Mouse (Mus musculus) midbrain, embryonic 14.5 days (tissue): ENCODE results near the gene Btbd19. TPM values are rescaled to one million over a fixed set of nuclear protein-coding genes. Genes with fewer than 3 reads are reported as not detected.

ENCODE experiments used
- ATAC-seq: fragments of 200-750 bp; cut with Nextera tagmentation; 2 replicates; pipeline ENCODE4 v1.8.0; 2017; ENCODE audit warnings: moderate number of reproducible peaks, moderate library complexity; ENCODE audit not compliant: low FRiP score, low TSS enrichment
- DNase-seq: peaks from one replicate; pipeline ENCODE4 v3.0.0-alpha.2; 2015
- H3K27ac ChIP-seq: fragments of 300-500 bp; sonication (generic); replicated peaks from 2 replicates; pipeline ENCODE4 v1.5.1; 2014; ENCODE audit warnings: mild to moderate bottlenecking, low read depth, low read length, moderate library complexity
- H3K27me3 ChIP-seq: fragments of 300-500 bp; sonication (generic); 2 replicates; pipeline ENCODE4 v1.6.1; 2014; ENCODE audit warnings: low read length, control low read depth, mixed read lengths; ENCODE audit not compliant: control insufficient read depth, insufficient read depth
- H3K36me3 ChIP-seq: fragments of 300-500 bp; sonication (generic); 2 replicates; pipeline ENCODE4 v1.6.1; 2014; ENCODE audit warnings: low read length, control low read depth; ENCODE audit not compliant: control insufficient read depth, insufficient read depth
- H3K4me1 ChIP-seq: fragments of 300-500 bp; sonication (generic); 2 replicates; pipeline ENCODE4 v1.6.1; 2014; ENCODE audit warnings: mild to moderate bottlenecking, antibody characterized with exemption, low read length, control low read depth; ENCODE audit not compliant: control insufficient read depth, insufficient read depth
- H3K4me2 ChIP-seq: fragments of 300-500 bp; sonication (generic); 2 replicates; pipeline ENCODE4 v1.6.1; 2014; ENCODE audit warnings: mild to moderate bottlenecking, low read length, moderate library complexity
- H3K4me3 ChIP-seq: fragments of 300-500 bp; sonication (generic); replicated peaks from 2 replicates; pipeline ENCODE4 v1.5.1; 2014; ENCODE audit warnings: low read depth, low read length
- H3K9ac ChIP-seq: fragments of 300-500 bp; sonication (generic); replicated peaks from 2 replicates; pipeline ENCODE4 v1.6.1; 2014; ENCODE audit warnings: mild to moderate bottlenecking, low read length, moderate library complexity
- H3K9me3 ChIP-seq: fragments of 300-500 bp; sonication (generic); 2 replicates; pipeline ENCODE4 v1.6.1; 2016; ENCODE audit warnings: low read length, control low read depth, mixed read lengths; ENCODE audit not compliant: control insufficient read depth
- WGBS: fragments of 180-500 bp; shearing (Covaris S2); extraction: QIAGEN DNeasy Blood & Tissue Kit; methylation state at CpG from one replicate; pipeline ENCODE4 v1.1.7; 2014; 5-methylcytosine and 5-hydroxymethylcytosine counted together
- polyA plus RNA-seq: library from polyadenylated mRNA; unstranded; fragments of >200 nt; fragmentation: Nextera tagmentation; extraction: Ambion mirVana; gene quantifications from 2 replicates; pipeline ENCODE4 v1.2.1, GENCODE M21; 2014

The Btbd19 gene
- 3.2 and 3.4 TPM in 2 replicates for polyA plus RNA-seq

DNA sequence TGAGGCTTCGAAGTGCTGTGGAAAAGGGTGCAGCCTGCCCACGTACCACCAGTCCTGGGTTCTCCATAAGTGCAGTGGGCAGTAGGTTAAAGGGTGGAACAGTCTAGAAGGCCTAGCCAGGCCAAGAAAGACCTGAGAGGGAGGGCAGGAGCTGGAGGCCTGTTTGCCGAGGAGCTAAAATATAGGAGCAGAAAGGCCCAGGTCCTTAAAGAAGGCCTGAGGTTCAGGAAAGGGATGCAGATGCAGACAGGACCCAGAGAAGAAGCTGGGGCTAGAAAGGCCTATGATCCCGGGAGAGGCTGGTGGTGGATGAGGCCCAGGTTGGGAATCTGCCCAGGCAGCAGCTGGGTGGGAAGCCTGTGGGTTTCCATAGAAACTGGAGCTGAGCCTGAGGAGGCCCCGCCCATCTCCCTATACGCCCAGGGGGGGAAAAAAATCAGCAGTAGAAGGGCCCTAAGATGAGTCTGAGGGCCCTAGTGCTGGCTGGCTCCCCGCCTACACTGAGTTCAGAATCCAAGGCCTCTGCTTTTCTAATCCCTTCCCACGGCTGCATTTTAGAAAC is at the start of gene Btbd19:
Gene Btbd19 (minus strand): TSS at position 378 of the 562 bp plus-strand sequence.
- no peak within 1 kb of the TSS for H3K4me2 ChIP-seq
- WGBS = 22% methylated on average over 8 of the region's 8 CpGs
- H3K4me1 ChIP-seq = peaks cover 15% of the 10 kb centered on the region
- H3K27me3 ChIP-seq = no peaks in the 10 kb centered on the region
- DNase-seq = peak; percentile 77
- no peaks in the 10 kb centered on the region for H3K9me3 ChIP-seq
- H3K4me3 ChIP-seq = no peak within 1 kb of the TSS
- peak within 1 kb of the TSS; percentile 56 for H3K27ac ChIP-seq
- ATAC-seq = peak; percentile 24; the same call in 1 of the 2 replicates
- peak within 1 kb of the TSS; percentile 2; the same call in 1 of the 2 replicates for H3K9ac ChIP-seq
- H3K36me3 ChIP-seq = peaks cover 22% of the 10 kb centered on the region

DNA sequence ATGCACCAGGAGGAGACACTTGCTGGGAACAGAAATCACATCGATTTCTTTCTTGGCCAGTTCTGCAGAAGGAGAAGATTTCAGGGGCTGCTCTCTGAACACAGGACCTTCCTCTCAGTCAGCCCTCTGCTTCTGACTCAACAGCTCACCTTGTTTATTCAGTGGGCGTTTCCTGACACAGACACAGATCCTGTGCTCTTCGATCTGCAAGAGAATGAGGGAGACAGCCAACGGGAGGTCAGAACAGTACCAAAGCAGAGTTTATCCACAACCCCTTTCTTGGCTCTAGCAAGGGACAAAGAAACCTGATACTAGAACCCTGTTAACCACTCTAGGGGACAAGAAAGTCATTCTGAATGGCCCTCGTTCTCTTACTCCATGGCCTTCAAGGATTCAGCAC is 44.4 kb upstream of the Btbd19 start:
- Histone ChIP-seq H3K4me2 (no peak overlapping the region), H3K36me3 (peaks cover 31% of the 10 kb centered on the region), H3K4me1 (no peaks in the 10 kb centered on the region), H3K9ac (no peak overlapping the region), H3K4me3 (no peak overlapping the region), H3K27me3 (no peaks in the 10 kb centered on the region), H3K9me3 (no peaks in the 10 kb centered on the region), H3K27ac (no peak overlapping the region)
- ATAC-seq (no peak), DNase-seq (no peak)
- WGBS = 94% methylated on average over 5 of the region's 5 CpGs

DNA sequence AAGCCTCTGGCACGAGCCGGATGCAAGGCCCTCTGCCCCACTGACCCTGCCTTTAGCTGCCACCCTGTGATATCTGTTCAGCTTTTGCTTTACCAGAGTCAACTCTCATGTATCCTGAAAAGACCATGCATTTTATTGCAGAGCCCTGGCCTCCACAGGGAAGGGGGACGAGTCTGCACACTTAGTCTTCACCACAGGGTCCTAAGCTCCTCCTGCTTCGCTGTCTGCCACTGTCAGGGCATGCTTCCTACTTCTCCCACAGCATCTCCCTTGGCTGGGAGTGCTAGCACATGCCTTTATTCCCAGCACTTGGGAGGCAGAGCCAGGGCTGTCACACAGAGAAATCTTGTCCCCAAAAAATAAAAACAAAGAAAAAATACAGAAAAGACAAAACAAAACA is 35.7 kb upstream of the Btbd19 start:
- peak; percentile 34 for DNase-seq
- Histone ChIP-seq H3K4me3 (no peak overlapping the region), H3K4me1 (no peaks in the 10 kb centered on the region), H3K9ac (no peak overlapping the region; the same call in 1 of the 2 replicates), H3K4me2 (no peak overlapping the region), H3K36me3 (0 out of 2 replicates have a peak, but pooled peaks cover 12% of the 10 kb centered on the region), H3K27me3 (no peaks in the 10 kb centered on the region), H3K27ac (no peak overlapping the region), H3K9me3 (no peaks in the 10 kb centered on the region)
- WGBS = 75% methylated on average over 4 of the region's 4 CpGs
- no peak for ATAC-seq

DNA sequence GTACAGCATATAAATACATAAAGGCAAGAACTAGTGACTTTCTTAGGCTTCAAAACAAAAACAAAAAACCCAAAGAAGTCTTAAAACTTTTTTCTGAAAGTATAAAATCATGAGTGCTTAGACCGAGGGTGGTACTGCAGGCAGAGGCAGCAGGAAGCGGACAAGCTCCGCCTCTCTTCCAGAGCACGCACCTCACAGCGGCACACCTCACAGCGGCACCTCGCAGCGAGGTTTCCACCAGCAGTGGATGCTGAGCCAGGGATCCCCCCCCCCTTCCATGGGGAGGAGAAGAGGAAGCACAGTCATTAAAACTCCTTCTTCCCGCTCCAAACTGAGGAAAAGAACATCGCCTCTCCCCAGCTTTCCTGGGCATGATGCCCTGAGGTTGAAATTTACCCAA is 34.1 kb upstream of the Btbd19 start:
- Histone ChIP-seq H3K27me3 (no peaks in the 10 kb centered on the region), H3K27ac (no peak overlapping the region), H3K9ac (no peak overlapping the region), H3K4me3 (no peak overlapping the region), H3K4me1 (0 out of 2 replicates have a peak, but pooled peaks cover 4% of the 10 kb centered on the region), H3K4me2 (no peak overlapping the region), H3K9me3 (no peaks in the 10 kb centered on the region), H3K36me3 (peaks cover 8% of the 10 kb centered on the region; the same call in 1 of the 2 replicates)
- no peak for DNase-seq
- WGBS = 89% methylated on average over 10 of the region's 10 CpGs
- no peak for ATAC-seq

DNA sequence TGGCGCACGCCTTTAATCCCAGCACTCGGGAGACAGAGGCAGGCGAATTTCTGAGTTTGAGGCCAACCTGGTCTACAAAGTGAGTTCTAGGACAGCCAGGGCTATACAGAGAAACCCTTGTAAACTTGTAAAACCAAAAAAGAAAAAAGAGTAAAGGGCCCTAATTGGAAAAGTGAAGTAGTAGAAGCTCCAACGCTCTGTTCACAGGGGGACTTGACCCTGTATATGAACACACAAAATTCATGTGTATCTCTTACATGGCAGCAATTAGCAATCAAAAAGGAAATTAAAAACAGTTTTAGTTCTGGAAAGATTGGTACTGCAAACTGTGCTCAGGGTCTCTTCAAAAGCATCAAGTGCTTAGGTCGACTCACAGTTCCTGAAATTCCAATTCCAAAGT is 30.8 kb upstream of the Btbd19 start:
- Histone ChIP-seq H3K9ac (no peak overlapping the region), H3K36me3 (peaks cover 37% of the 10 kb centered on the region), H3K27ac (peak overlapping the region; percentile 93; the same call in 1 of the 2 replicates), H3K4me1 (0 out of 2 replicates have a peak, but pooled peaks cover 4% of the 10 kb centered on the region), H3K4me3 (peak overlapping the region; percentile 96), H3K4me2 (peak overlapping the region; percentile 96), H3K27me3 (no peaks in the 10 kb centered on the region), H3K9me3 (no peaks in the 10 kb centered on the region)
- DNase-seq = no peak
- WGBS = 31% methylated on average over 6 of the region's 6 CpGs
- ATAC-seq = no peak

DNA sequence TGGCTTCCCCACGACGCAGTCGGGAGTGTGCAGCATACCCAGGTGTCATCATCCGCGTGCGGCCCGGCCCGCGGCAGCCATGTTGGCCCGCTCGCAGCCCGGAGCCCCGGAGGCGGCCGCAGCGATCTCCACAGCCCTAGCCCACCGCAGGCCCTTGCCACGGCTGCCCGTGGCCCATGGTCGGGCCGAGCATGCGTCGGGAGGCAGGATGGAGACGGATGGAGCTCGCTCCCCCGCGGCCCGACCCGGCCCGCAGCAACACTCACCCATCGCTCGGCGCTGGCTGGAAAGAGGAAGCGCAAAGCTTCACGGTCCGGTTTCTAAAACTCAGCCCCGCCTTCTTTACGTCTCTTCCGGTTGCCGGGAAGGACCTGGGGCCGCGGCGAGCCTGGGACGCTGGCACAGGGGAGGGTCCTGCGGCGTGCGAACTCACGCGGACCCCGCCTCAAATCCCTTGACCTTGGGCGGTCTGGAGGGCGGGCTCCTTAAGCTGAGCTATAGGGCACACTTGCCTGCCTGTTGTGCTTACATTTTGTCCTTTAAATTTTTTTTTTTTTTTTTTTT is 30.3 kb upstream of the Btbd19 start, which contains the start of gene Rps8:
Gene Rps8 (minus strand): TSS at position 452 of the 564 bp plus-strand sequence.
- no peaks in the 10 kb centered on the region for H3K9me3 ChIP-seq
- no peaks in the 10 kb centered on the region for H3K27me3 ChIP-seq
- DNase-seq (peak; percentile 95), ATAC-seq (peak; percentile 91)
- peak within 1 kb of the TSS; percentile 96 for H3K4me3 ChIP-seq
- H3K4me2 ChIP-seq = peak within 1 kb of the TSS; percentile 96
- H3K9ac ChIP-seq = peak within 1 kb of the TSS; percentile 95
- H3K27ac ChIP-seq = peak within 1 kb of the TSS; percentile 93
- under 1% methylated on average over 52 of the region's 52 CpGs for WGBS
- H3K4me1 ChIP-seq = 0 out of 2 replicates have a peak, but pooled peaks cover 4% of the 10 kb centered on the region
- peaks cover 42% of the 10 kb centered on the region for H3K36me3 ChIP-seq

DNA sequence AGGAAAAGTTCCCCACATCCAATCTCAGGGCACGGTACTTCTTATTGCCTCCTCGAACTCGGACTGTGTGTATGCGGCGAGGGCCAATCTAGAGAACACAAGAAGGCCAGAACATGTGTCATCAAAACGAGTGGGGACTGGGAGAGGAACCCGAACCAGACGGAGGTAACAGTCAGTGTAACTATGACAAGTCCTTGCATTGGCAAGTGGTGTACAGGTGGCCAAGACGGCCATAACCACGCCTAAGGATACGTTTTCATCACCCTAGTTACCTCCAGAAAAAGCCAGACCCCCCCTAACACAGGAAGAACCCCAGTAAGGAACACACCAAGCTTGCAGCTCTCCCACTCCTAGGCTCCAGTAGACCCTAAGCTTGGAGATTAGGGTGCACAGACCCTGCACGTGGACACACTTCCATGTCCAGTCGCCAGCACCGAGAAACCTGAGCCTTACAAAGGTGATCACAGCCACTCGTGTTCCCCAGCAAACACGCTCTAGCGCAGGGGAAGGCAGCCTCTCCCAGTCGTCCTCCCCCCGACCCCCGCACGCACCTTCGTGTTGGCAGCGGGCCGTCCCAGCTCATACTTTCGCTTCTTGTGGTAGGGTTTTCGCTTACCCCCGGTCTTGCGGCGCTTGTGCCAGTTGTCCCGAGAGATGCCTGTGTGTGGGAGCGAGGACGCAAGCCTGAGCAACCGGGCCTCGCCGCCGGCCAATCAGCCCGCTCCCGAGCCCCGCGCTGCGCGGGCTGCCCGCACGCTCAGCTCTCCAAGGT is 29.7 kb upstream of the Btbd19 start:
- Histone ChIP-seq H3K4me3 (peak overlapping the region; percentile 96), H3K9ac (peak overlapping the region; percentile 95), H3K27me3 (no peaks in the 10 kb centered on the region), H3K4me2 (peak overlapping the region; percentile 96), H3K27ac (peak overlapping the region; percentile 93), H3K4me1 (0 out of 2 replicates have a peak, but pooled peaks cover 4% of the 10 kb centered on the region), H3K36me3 (peaks cover 46% of the 10 kb centered on the region), H3K9me3 (no peaks in the 10 kb centered on the region)
- ATAC-seq (peak; percentile 12; the same call in 1 of the 2 replicates), DNase-seq (no peak)
- 2% methylated on average over 44 of the region's 44 CpGs for whole genome bisulfite sequencing

DNA sequence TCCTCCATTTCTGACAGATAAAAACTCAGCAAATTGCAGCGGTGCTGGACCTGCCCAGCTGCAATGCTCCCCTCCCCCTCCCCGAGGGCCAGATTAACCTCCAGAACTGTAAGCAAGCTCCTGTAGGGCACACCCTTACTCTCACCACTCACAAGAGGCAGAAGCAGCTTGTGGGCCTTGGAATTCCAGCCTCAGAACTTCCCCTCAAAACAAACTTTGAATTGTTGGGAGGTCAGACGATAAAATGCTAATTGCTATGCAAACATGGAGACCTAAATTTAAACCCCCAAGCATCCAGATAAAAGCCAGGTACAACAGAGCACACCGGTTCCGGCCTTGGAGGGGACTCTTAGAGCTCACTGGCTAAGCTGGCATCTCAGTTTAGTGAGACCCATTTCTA is 27.2 kb upstream of the Btbd19 start:
- Histone ChIP-seq H3K4me3 (no peak overlapping the region), H3K36me3 (peaks cover 62% of the 10 kb centered on the region), H3K4me2 (no peak overlapping the region), H3K4me1 (0 out of 2 replicates have a peak, but pooled peaks cover 4% of the 10 kb centered on the region), H3K9me3 (no peaks in the 10 kb centered on the region), H3K27ac (no peak overlapping the region), H3K9ac (no peak overlapping the region), H3K27me3 (no peaks in the 10 kb centered on the region)
- ATAC-seq (no peak), DNase-seq (no peak)
- WGBS = 90% methylated on average over 5 of the region's 5 CpGs
